Mouse (Mus musculus): ENCODE data around the gene Setd3.
A peak's percentile ranks its signal among the peaks of the same experiment; 100 is the strongest.
"Not testable (repeated sequence)": the region's sequence is repeated elsewhere in the genome, so short reads cannot be mapped to it uniquely, and the experiment has no call there.

Setd3 gene

GRCm38 (mm10) chr12:108135610-108136208 is 43.4 kb downstream of the Setd3 start:
- DNase-seq: no peak

DNA sequence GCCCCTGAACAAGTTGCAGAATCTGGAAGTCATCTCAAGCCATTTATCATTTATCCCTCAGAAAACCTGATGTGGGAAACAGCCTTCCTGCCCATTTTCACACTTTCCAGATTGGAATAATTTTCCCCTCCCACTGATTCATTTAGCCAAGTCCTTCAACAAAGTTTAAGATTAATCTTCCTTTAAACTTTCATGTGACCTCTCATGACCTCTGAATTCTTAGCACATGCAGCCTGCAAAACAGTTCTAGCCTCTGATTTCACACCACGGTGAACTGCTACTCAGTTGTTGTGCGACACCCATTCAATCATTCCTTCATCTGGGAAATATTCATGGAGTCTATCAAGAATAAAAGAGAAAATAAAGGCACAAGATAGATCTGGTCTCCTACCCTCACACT is 45.9 kb downstream of the Setd3 start:
- DNase-seq: no peak

- peak; percentile 23 for DNase-seq
These were observed 46.6 kb downstream of the Setd3 start for GRCm38 (mm10) chr12:108132450-108133070.

- peak; percentile 68 for DNase-seq
These were observed 57.8 kb downstream of the Setd3 start for GRCm38 (mm10) chr12:108121288-108121687.

DNA sequence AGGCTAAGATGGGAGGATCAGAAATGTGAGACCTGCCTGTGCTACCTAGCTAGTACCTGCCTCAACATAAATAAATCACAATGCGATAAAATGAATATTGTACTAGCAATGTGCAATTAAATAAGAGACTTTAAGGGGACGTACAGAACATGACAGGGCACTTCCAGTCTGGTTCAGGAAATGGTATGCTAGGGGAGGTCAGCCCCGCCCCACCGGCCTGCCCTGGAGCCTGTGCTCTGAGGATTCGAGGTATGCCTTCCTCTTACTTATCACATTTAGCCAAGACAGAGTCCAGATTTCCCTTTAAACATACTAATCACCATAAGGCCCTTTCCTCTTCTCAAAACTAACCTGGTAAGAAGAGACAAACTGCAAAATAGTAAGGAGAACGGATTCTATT is 58.7 kb downstream of the Setd3 start:
- DNase-seq: no peak

- DNase-seq: no peak
These were observed 59.2 kb downstream of the Setd3 start for GRCm38 (mm10) chr12:108119930-108120329.

DNA sequence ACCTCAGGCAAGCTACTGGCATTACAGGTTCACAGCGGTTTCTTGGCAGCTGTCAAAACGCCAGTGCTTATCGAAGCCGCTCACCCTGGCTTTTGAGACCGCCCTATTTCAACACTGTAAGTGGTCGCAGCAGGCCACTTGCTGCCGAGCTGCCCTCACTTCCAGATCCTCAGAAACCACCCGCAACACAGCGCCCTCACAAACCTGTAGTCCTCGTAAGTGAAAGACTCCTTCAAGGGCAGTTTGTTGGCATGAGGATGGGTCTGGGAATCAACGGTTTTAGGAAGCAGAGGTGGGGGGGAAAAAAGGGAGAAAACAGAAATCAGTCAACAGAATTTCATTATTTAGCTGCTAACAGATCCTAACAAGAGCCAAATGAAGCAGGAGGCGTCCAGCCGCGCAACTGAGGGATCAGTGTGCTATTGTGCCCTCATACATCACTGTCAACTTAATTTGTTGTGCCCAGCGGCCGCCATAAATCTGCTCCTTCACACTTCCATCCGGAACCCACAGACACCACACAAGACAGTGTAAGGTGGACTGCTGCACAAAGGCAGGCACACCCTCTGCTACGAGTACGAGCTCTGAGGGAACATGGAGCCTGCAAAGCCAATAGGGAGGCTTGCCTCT is 60.1 kb downstream of the Setd3 start:
- no peak for DNase-seq

- DNase-seq: no peak
These were observed 60.6 kb downstream of the Setd3 start for GRCm38 (mm10) chr12:108118503-108118901.

DNA sequence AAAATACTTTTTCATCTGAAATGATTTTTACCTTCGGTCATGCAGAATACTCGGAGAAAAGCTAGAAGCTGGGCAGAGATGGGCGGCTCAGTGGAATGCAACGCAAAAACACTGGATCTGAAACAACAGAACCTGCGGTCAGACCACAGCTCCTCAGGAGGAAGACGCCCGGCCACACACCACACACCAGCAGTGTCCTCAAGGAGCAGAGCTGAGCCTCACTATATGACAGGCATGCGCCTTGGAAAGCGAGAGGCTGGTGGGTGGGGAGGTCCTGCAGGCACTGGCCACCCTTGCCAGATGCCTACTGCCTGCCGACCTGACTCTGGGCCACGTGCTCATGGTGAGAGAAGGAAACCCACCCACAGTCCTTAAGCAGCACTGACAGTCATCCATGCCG is 67.9 kb downstream of the Setd3 start:
- no peak for DNase-seq

DNA sequence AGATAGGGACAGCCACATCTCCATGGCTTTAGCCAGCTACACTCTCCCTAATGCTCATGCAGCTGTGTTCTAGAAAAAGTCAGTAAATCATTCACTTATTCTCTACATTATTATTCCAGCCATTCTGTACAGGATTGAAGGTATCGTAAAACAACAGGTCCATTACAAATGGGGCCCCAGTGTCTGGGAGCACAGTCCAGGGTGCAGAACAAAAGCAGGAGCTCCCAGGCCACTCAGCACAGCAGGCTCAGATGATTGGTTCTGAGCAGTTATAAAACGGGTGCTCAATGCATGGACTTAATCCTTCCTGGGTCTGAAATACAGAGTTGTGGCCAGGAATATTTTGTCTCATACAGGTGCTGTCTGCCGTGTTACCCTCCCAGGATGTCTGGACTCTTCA is 68.4 kb downstream of the Setd3 start:
- DNase-seq: no peak

DNA sequence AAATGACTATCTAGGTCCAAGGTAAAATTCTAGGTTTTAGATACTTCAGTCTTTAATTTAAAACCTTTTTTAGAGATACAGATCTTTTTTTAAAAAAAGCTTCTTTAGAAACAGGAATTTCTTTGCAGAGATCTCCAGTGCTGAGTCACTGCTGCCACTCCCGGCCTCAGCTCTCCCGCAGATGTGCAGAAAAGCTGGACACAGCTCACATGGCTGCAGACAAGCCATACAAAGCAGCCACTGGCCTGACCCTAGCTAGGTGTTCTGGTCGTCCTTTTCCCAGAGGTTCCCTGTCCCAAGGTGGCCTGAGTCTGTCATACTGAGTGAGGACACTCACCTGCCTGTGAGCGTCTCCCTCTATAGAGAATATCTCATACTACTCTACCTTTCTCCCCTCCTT is 69.4 kb downstream of the Setd3 start:
- DNase-seq: no peak

DNA sequence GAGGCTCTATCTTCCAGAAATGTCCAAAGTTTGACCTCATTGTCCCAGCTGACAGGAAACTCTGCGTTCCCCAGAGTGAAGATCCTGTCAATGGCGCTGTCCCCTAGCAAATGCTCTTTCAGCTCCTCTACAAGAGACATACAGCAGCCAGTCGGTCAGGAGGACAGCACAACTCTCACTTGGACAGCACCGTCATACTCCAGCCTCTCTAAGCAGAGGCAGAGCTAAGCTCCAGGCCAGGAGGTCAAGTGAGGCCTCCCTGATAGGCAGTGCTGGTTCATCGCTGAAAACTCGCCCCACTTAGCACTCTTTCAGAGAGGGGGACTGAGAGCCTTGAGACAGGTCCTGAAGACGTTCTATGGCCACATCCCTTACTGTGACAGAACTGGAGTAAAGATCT is 70.5 kb downstream of the Setd3 start:
- DNase-seq: not testable (repeated sequence)

DNA sequence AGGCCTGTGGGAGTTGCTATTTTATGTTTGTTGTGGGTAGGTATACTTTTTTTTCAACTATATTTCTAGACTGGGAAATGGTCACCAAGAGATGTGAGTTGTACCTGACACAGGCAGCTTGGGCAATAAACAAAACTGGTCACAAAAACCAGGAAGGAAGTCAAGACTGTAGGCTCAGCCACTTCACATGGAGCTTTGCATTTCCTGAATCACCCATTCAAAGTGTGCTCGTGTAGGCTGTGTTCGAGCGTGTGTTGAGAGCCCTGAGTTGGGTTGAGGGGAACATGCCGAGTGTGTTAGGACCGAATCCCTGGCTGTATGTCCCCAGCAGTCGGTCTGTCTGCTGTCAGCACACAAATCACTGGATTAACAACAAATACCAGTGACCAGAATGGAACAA is 75.8 kb downstream of the Setd3 start:
- no peak for DNase-seq

DNA sequence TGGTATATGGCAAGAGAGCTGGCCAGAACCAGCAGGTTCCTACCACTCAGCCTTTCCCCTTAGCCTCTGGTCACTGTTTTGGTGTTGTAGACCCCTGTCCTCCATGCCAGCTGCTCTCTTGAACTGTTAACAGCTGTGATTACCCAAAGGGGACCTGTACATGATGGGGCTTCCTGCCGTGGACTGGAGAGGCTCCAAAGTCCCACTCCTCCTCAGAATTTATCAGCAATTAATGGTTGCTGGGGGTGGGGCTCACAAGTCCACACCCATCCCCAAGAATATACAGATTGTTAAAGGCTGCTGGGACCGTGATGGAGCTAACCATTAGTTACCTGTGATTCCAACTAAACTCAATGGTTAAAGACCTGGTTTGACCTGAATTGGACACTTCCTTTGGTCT is 77.0 kb downstream of the Setd3 start:
- DNase-seq: no peak

- DNase-seq: no peak
These were observed 78.9 kb downstream of the Setd3 start for GRCm38 (mm10) chr12:108100181-108100580.

DNA sequence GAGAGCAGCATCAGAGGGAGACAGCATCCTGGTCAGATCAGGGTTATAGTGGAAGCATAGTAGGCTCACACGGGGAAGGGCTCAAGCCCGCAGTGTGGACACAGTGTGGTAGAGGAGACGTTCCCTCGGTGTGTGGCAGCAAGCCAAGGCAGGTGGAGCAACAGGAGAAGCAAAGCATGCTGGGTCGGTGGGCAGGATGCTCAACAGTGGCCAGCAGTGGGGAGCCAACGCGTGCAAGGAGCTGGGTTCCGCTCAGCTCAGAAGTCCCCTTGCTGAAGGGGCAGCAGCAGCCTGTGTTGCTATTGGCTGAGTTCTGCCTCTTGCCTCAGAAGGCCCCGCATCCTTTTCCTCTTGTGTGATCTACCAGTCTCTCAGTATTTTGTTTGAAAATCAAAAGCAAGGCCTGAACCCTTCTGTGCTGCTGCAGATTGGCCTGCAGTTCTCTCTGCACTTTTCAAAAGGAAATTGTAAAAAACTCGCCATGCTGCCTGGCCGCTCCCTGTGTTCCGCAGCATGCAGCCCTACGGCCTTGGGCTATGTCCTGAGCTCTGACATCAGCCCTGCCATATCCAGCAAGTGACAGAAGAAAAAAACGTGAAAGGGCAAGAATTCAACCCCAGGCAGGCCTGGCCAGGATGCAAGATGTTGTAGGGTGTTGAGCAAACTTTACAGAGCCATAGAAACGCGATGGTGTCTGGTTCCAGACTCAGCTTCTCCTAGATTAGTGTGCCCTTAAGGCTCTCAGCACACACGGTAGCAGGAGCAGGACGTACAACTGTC is 80.7 kb downstream of the Setd3 start:
- no peak for DNase-seq

- DNase-seq: no peak
These were observed 81.5 kb downstream of the Setd3 start for GRCm38 (mm10) chr12:108097643-108098042.

- DNase-seq: no peak
These were observed 90.9 kb downstream of the Setd3 start for GRCm38 (mm10) chr12:108088253-108088652.

DNA sequence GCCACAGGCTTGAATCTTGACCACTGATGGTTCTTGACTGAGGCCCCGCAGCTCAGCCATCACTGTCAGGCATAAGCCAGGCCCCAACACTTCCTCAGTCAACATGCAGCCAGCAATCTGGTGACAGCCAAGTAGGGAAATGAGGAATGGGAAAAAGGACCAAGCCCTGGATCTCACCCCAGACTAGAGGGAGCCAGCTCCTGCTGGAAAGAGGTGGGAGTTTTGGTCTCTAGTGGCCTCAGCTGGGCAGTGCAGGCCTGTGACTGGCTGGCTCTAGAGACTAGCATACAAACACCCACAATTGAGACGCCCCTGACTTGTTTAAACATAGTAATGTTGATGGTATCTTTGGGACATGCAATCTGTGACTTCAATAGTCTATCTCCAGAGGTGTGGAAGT is 91.6 kb downstream of the Setd3 start:
- no peak for DNase-seq

GRCm38 (mm10) chr12:108078122-108078752 is 100.9 kb downstream of the Setd3 start:
- no peak for DNase-seq

DNA sequence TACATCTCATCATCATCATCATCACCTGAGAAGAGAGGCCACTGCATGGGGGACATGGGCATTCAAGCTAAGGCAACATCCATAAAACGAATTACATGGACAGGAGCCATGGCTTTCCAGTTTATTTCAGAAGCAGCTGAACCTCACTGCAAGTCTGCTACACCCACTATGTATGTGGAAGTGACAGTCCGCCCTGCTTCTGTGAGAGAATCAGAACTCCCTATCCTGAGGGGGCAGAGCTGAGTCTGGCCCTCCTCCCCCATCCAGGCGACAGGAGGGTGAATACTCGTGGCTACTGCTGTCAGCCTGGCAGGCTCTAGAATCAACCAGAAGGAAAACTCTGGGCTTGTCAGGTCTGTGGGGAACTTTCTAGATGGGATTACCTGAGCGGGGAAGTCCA is 106.2 kb downstream of the Setd3 start:
- no peak for DNase-seq

- DNase-seq: no peak
These were observed 108.1 kb downstream of the Setd3 start for GRCm38 (mm10) chr12:108070685-108071662.

Measured in cerebellum, adult 11-12 months (tissue).